Mouse (Mus musculus): ENCODE measurements at regions not wholly inside any gene's neighbourhood (a gene's known extent, or its start where the extent isn't known, plus 50 kb on each side); places are given as distances from the start of the nearest gene placed in this dataset.

GRCm38 (mm10) chr2:10318166-10318768 is 52.0 kb upstream of the Sfmbt2 start:
- no peaks in the 10 kb centered on the region for H3K27me3 ChIP-seq (ENCODE audit: control insufficient read depth, insufficient read depth, low read length, poor library complexity, severe bottlenecking)
- H3K9me3 ChIP-seq (replicated peaks; ENCODE audit: control insufficient read depth, insufficient read depth, low read length, poor library complexity, severe bottlenecking), result no peaks in the 10 kb centered on the region
- H3K9ac ChIP-seq (ENCODE audit: low read depth, poor library complexity, severe bottlenecking), result no peak overlapping the region
- TF ChIP-seq POLR2A (IDR thresholded peaks at IDR 0.05; ENCODE audit: insufficient read depth, low read length) (no peak), CTCF (IDR thresholded peaks at IDR 0.05; ENCODE audit: low read depth, low read length) (no peak), EP300 (IDR thresholded peaks at IDR 0.05; ENCODE audit: insufficient read depth, low read depth, low read length) (no peak)
- H3K36me3 ChIP-seq (ENCODE audit: control insufficient read depth, insufficient read depth, low read length, poor library complexity, severe bottlenecking), result no peaks in the 10 kb centered on the region
- H3K4me1 ChIP-seq (ENCODE audit: control insufficient read depth, insufficient read depth, low read length), result peaks cover 2% of the 10 kb centered on the region
- no peak overlapping the region for H3K4me3 ChIP-seq (ENCODE audit: low read depth, low read length)
- H3K27ac ChIP-seq (ENCODE audit: insufficient read depth, low read length), result no peak overlapping the region
